Mouse (Mus musculus): ENCODE measurements at regions not wholly inside any gene's neighbourhood (a gene's known extent, or its start where the extent isn't known, plus 50 kb on each side); places are given as distances from the start of the nearest gene placed in this dataset.

DNA sequence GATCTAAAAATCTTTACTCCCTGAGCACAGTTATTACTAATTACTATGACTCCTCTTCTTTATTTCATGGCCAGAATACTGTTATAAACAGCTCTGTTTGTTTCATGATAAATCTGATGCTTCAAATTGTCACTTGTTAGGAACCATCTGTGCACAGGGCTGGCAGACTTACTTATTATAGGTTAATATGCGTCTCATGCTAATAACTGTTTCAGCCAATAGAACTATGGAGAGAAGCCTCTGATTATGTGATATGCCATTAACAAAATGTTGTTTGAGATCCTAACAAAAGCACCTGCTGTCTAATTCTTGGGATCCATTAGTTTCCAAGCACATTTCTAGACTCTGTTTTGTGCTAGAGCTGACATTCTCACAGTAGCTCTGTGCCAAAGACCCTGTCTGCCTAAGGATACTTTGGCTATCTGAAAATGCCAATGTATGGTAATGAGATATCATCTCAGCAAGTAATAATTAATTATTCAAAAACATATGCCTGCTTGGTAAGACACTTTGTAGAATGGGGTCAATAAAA, 318.1 kb downstream of the Grb14 start:
- ATAC-seq (ENCODE audit: insufficient read depth, low FRiP score): no peak
- no peaks in the 10 kb centered on the region for H3K9me3 ChIP-seq (replicated peaks; ENCODE audit: control insufficient read depth, low read length)
- no peak overlapping the region for H3K4me3 ChIP-seq (replicated peaks; ENCODE audit: low read length)
- WGBS: 83% methylated on average over 1 of the region's 1 CpGs
- no peaks in the 10 kb centered on the region for H3K4me1 ChIP-seq (ENCODE audit: control insufficient read depth, insufficient read depth, low read length)
- H3K9ac ChIP-seq (ENCODE audit: low read length): no peak overlapping the region
- H3K36me3 ChIP-seq (ENCODE audit: control insufficient read depth, insufficient read depth, low read length): no peaks in the 10 kb centered on the region
- H3K27ac ChIP-seq (ENCODE audit: low read length): no peak overlapping the region
- H3K4me2 ChIP-seq (ENCODE audit: low read depth, low read length): no peak overlapping the region
- H3K27me3 ChIP-seq (ENCODE audit: control insufficient read depth, insufficient read depth, low read length): no peaks in the 10 kb centered on the region

GRCm38 (mm10) chr2:64695974-64696373, 328.8 kb downstream of the Grb14 start:
- no peak overlapping the region for H3K27ac ChIP-seq (ENCODE audit: low read length)
- H3K4me3 ChIP-seq (replicated peaks; ENCODE audit: low read length): no peak overlapping the region
- H3K36me3 ChIP-seq (ENCODE audit: control insufficient read depth, insufficient read depth, low read length): no peaks in the 10 kb centered on the region
- no peak for ATAC-seq (ENCODE audit: insufficient read depth, low FRiP score)
- H3K9me3 ChIP-seq (replicated peaks; ENCODE audit: control insufficient read depth, low read length): no peaks in the 10 kb centered on the region
- H3K4me1 ChIP-seq (ENCODE audit: control insufficient read depth, insufficient read depth, low read length): no peaks in the 10 kb centered on the region
- no peak overlapping the region for H3K9ac ChIP-seq (ENCODE audit: low read length)
- H3K27me3 ChIP-seq (ENCODE audit: control insufficient read depth, insufficient read depth, low read length): no peaks in the 10 kb centered on the region
- 61% methylated on average over 1 of the region's 1 CpGs for WGBS
- no peak overlapping the region for H3K4me2 ChIP-seq (ENCODE audit: low read depth, low read length)

GRCm38 (mm10) chr2:64691444-64691843, 333.3 kb downstream of the Grb14 start:
- no peak overlapping the region for H3K4me2 ChIP-seq (ENCODE audit: low read depth, low read length)
- no peak for ATAC-seq (ENCODE audit: insufficient read depth, low FRiP score)
- whole genome bisulfite sequencing: 67% methylated on average over 1 of the region's 1 CpGs

DNA sequence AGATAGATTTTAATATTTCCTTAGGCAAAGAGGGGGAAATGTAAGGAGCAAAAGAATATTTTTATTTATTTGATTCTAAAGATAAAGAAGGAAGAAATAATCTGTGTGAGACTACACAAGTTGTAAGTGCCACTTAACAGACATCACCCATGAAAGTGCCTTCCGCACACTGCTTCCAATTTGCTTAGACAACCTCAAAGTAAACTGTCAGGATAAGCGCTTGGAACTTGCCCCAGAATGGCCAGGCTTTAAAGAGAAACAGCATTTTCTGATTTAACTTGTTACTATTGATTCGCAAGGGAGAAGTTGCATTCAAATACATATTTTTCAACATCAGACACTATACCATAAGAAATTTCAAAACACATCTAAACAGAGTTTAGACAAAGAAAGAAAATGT, 333.8 kb downstream of the Grb14 start:
- Histone ChIP-seq H3K9me3 (replicated peaks; ENCODE audit: control insufficient read depth, low read length) (no peaks in the 10 kb centered on the region), H3K27me3 (ENCODE audit: control insufficient read depth, insufficient read depth, low read length) (no peaks in the 10 kb centered on the region), H3K27ac (ENCODE audit: low read length) (no peak overlapping the region), H3K4me3 (replicated peaks; ENCODE audit: low read length) (no peak overlapping the region), H3K4me2 (ENCODE audit: low read depth, low read length) (no peak overlapping the region), H3K36me3 (ENCODE audit: control insufficient read depth, insufficient read depth, low read length) (no peaks in the 10 kb centered on the region), H3K9ac (ENCODE audit: low read length) (no peak overlapping the region), H3K4me1 (ENCODE audit: control insufficient read depth, insufficient read depth, low read length) (no peaks in the 10 kb centered on the region)
- 72% methylated on average over 3 of the region's 3 CpGs for WGBS
- ATAC-seq (ENCODE audit: insufficient read depth, low FRiP score): no peak

More at GRCm38 (mm10) chr2:64691444-64691843, 333.3 kb downstream of the Grb14 start:
- Histone ChIP-seq H3K9ac (ENCODE audit: low read length) (no peak overlapping the region), H3K27me3 (ENCODE audit: control insufficient read depth, insufficient read depth, low read length) (no peaks in the 10 kb centered on the region), H3K4me1 (ENCODE audit: control insufficient read depth, insufficient read depth, low read length) (no peaks in the 10 kb centered on the region), H3K27ac (ENCODE audit: low read length) (no peak overlapping the region), H3K9me3 (replicated peaks; ENCODE audit: control insufficient read depth, low read length) (no peaks in the 10 kb centered on the region), H3K4me3 (replicated peaks; ENCODE audit: low read length) (no peak overlapping the region), H3K36me3 (ENCODE audit: control insufficient read depth, insufficient read depth, low read length) (no peaks in the 10 kb centered on the region)

- ATAC-seq (ENCODE audit: insufficient read depth, low FRiP score): no peak
- Histone ChIP-seq H3K9me3 (replicated peaks; ENCODE audit: control insufficient read depth, low read length) (no peaks in the 10 kb centered on the region), H3K27me3 (ENCODE audit: control insufficient read depth, insufficient read depth, low read length) (no peaks in the 10 kb centered on the region), H3K9ac (ENCODE audit: low read length) (no peak overlapping the region), H3K27ac (ENCODE audit: low read length) (no peak overlapping the region), H3K36me3 (ENCODE audit: control insufficient read depth, insufficient read depth, low read length) (no peaks in the 10 kb centered on the region), H3K4me3 (replicated peaks; ENCODE audit: low read length) (no peak overlapping the region), H3K4me1 (ENCODE audit: control insufficient read depth, insufficient read depth, low read length) (no peaks in the 10 kb centered on the region), H3K4me2 (ENCODE audit: low read depth, low read length) (no peak overlapping the region)
- 91% methylated on average over 8 of the region's 8 CpGs for WGBS
Observed at GRCm38 (mm10) chr2:64686781-64687180, 338.0 kb downstream of the Grb14 start.

GRCm38 (mm10) chr2:64649614-64650013, 375.2 kb downstream of the Grb14 start:
- Histone ChIP-seq H3K27me3 (ENCODE audit: control insufficient read depth, insufficient read depth, low read length) (no peaks in the 10 kb centered on the region), H3K4me3 (replicated peaks; ENCODE audit: low read length) (no peak overlapping the region), H3K9me3 (replicated peaks; ENCODE audit: control insufficient read depth, low read length) (no peaks in the 10 kb centered on the region), H3K36me3 (ENCODE audit: control insufficient read depth, insufficient read depth, low read length) (no peaks in the 10 kb centered on the region), H3K4me2 (ENCODE audit: low read depth, low read length) (no peak overlapping the region), H3K27ac (ENCODE audit: low read length) (no peak overlapping the region), H3K4me1 (ENCODE audit: control insufficient read depth, insufficient read depth, low read length) (no peaks in the 10 kb centered on the region), H3K9ac (ENCODE audit: low read length) (no peak overlapping the region)
- 50% methylated on average over 1 of the region's 1 CpGs for WGBS
- no peak for ATAC-seq (ENCODE audit: insufficient read depth, low FRiP score)

- no peak overlapping the region for H3K4me2 ChIP-seq (ENCODE audit: low read depth, low read length)
- ATAC-seq (ENCODE audit: insufficient read depth, low FRiP score): no peak
- H3K27me3 ChIP-seq (ENCODE audit: control insufficient read depth, insufficient read depth, low read length): no peaks in the 10 kb centered on the region
- no peak overlapping the region for H3K9ac ChIP-seq (ENCODE audit: low read length)
- H3K9me3 ChIP-seq (replicated peaks; ENCODE audit: control insufficient read depth, low read length): no peaks in the 10 kb centered on the region
- H3K4me1 ChIP-seq (ENCODE audit: control insufficient read depth, insufficient read depth, low read length): no peaks in the 10 kb centered on the region
- no peak overlapping the region for H3K4me3 ChIP-seq (replicated peaks; ENCODE audit: low read length)
- 75% methylated on average over 2 of the region's 2 CpGs for WGBS
- no peaks in the 10 kb centered on the region for H3K36me3 ChIP-seq (ENCODE audit: control insufficient read depth, insufficient read depth, low read length)
- H3K27ac ChIP-seq (ENCODE audit: low read length): no peak overlapping the region
Observed at GRCm38 (mm10) chr2:64616931-64617330, 407.9 kb downstream of the Grb14 start.

DNA sequence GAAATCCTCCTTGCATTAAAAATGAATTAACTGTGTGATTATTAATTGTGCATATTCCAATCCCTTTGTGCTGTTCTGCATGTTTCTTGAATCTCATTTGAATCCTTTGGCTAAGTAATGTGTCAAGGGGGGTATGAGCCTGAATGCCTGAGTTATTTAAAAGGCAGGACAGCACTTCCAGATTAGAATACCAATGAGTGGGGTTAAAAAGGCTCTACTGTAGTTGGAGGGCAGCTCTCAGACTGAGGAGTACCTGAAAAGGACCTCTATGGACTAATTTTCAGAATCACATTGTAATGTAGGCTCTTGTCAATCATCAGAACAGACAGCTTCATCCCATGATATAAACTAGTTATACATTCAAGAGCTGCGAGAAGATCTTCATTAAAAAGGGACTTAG, 417.9 kb downstream of the Grb14 start:
- Histone ChIP-seq H3K27me3 (ENCODE audit: control insufficient read depth, insufficient read depth, low read length) (no peaks in the 10 kb centered on the region), H3K4me3 (replicated peaks; ENCODE audit: low read length) (no peak overlapping the region), H3K4me1 (ENCODE audit: control insufficient read depth, insufficient read depth, low read length) (no peaks in the 10 kb centered on the region), H3K27ac (ENCODE audit: low read length) (no peak overlapping the region), H3K4me2 (ENCODE audit: low read depth, low read length) (no peak overlapping the region), H3K9ac (ENCODE audit: low read length) (no peak overlapping the region), H3K9me3 (replicated peaks; ENCODE audit: control insufficient read depth, low read length) (no peaks in the 10 kb centered on the region), H3K36me3 (ENCODE audit: control insufficient read depth, insufficient read depth, low read length) (no peaks in the 10 kb centered on the region)
- 93% methylated on average over 1 of the region's 1 CpGs for WGBS
- no peak for ATAC-seq (ENCODE audit: insufficient read depth, low FRiP score)

- Histone ChIP-seq H3K36me3 (ENCODE audit: control insufficient read depth, insufficient read depth, low read length) (no peaks in the 10 kb centered on the region), H3K27ac (ENCODE audit: low read length) (no peak overlapping the region), H3K4me1 (ENCODE audit: control insufficient read depth, insufficient read depth, low read length) (no peaks in the 10 kb centered on the region), H3K4me3 (replicated peaks; ENCODE audit: low read length) (no peak overlapping the region), H3K9me3 (replicated peaks; ENCODE audit: control insufficient read depth, low read length) (no peaks in the 10 kb centered on the region), H3K4me2 (ENCODE audit: low read depth, low read length) (no peak overlapping the region), H3K9ac (ENCODE audit: low read length) (no peak overlapping the region), H3K27me3 (ENCODE audit: control insufficient read depth, insufficient read depth, low read length) (no peaks in the 10 kb centered on the region)
- ATAC-seq (ENCODE audit: insufficient read depth, low FRiP score): no peak
- 45% methylated on average over 3 of the region's 3 CpGs for WGBS
Observed at GRCm38 (mm10) chr2:64582258-64582657, 442.5 kb downstream of the Grb14 start.

DNA sequence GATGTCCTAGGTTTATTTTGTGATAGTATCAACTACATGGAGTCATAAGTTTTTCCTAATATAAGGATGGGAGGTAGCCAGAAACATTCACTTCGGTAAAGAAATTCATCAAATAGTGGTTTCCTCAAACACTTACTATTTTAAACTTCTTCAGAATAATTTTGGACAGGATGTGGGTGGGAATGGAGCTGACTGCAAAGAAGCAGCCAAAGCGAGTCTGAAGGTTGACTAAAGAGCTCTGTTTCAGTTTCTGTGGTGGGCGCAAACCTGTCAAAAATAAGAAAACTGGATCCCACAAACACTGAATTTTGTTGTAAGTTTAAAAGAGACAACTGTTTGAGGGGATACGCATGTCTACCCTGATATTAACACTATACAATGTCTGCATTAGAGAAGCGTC, 438.2 kb upstream of the Fign start:
- ATAC-seq (ENCODE audit: insufficient read depth, low FRiP score): no peak
- H3K9ac ChIP-seq (ENCODE audit: low read length): no peak overlapping the region

More for the DNA sequence above, 438.2 kb upstream of the Fign start:
- Histone ChIP-seq H3K27ac (ENCODE audit: low read length) (no peak overlapping the region), H3K36me3 (ENCODE audit: control insufficient read depth, insufficient read depth, low read length) (no peaks in the 10 kb centered on the region), H3K4me1 (ENCODE audit: control insufficient read depth, insufficient read depth, low read length) (no peaks in the 10 kb centered on the region), H3K4me3 (replicated peaks; ENCODE audit: low read length) (no peak overlapping the region), H3K9me3 (replicated peaks; ENCODE audit: control insufficient read depth, low read length) (no peaks in the 10 kb centered on the region), H3K4me2 (ENCODE audit: low read depth, low read length) (no peak overlapping the region), H3K27me3 (ENCODE audit: control insufficient read depth, insufficient read depth, low read length) (no peaks in the 10 kb centered on the region)
- 84% methylated on average over 5 of the region's 5 CpGs for WGBS

Measured in stomach, embryonic 16.5 days (tissue).